Mouse (Mus musculus) brain, embryonic 14.5 days (tissue): Measurements from ENCODE around the gene Srgap2. TPM values are rescaled to one million over a fixed set of nuclear protein-coding genes. Genes with fewer than 3 reads are reported as not detected.
A peak's percentile ranks its signal among the peaks of the same experiment; 100 is the strongest.

ENCODE experiments used
- DNase-seq: peaks from one replicate; pipeline ENCODE4 v3.0.0-alpha.2; 2011; ENCODE audit warnings: low read depth
- CTCF ChIP-seq: fragments of 200-500 bp; IDR thresholded peaks from 2 replicates; pipeline ENCODE4 v1.5.1; 2012; ENCODE audit warnings: inconsistent platforms, mild to moderate bottlenecking, moderate library complexity, borderline replicate concordance; ENCODE audit not compliant: insufficient read depth, insufficient read length; ENCODE audit errors: extremely low read depth
- POLR2A ChIP-seq: fragments of 200-500 bp; IDR thresholded peaks from 2 replicates; pipeline ENCODE4 v1.6.1; 2012; ENCODE audit warnings: mild to moderate bottlenecking, inconsistent platforms, borderline replicate concordance; ENCODE audit not compliant: poor library complexity, insufficient read depth, insufficient read length, severe bottlenecking; ENCODE audit errors: extremely low read depth
- polyA plus RNA-seq: library from polyadenylated mRNA; depleted of rRNA; stranded (reverse); fragments of >200 nt; gene quantifications from 2 replicates; pipeline ENCODE4 v1.2.3, GENCODE M21; 2012

The Srgap2 gene
- polyA plus RNA-seq, 1 experiment = 51.1 TPM

GRCm38 (mm10) chr1:131318397-131318796 is 208.8 kb downstream of the Srgap2 start:
- no peak for DNase-seq
- no peak for TF ChIP-seq CTCF
- no peak for TF ChIP-seq POLR2A

DNA sequence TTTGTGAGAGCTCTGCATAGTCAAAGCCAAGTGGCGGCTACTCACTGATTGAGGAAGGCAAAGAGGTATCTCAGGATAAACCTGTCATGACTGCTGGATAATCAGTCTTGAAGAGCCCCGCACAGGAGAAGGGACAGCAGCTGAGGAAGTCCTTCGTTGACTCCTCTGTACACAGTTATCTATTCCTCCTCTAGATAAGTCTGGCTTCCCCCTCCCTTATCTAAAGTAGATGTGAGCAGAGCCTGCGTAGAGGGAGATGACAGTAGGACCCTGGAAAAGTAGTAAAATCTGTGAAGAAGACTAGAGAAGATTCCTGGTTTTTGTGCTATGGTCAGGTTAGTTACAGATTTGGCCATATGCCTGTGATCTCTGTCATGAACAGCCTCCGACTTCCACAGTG is 209.5 kb downstream of the Srgap2 start:
- no peak for DNase-seq
- TF ChIP-seq CTCF (no peak), POLR2A (no peak)

DNA sequence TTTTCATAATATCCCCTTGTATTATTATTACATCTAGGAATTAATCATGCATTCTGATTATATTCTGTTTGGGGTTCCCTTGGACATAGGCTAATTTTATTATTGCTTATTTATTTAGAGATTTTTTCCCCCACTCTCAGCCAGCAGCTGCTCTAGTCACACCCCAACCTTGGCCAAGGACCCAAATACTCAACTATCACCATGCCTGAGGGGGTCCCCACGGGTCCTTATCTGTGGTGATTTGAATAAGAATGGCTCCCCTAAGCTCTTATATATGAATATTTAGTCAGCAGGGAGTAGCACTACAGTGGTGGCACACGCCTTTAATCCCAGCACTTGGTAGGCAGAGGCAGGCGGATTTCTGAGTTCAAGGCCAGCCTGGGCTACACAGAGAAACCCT is 215.9 kb downstream of the Srgap2 start:
- TF ChIP-seq CTCF = no peak
- TF ChIP-seq POLR2A = no peak
- DNase-seq = no peak

DNA sequence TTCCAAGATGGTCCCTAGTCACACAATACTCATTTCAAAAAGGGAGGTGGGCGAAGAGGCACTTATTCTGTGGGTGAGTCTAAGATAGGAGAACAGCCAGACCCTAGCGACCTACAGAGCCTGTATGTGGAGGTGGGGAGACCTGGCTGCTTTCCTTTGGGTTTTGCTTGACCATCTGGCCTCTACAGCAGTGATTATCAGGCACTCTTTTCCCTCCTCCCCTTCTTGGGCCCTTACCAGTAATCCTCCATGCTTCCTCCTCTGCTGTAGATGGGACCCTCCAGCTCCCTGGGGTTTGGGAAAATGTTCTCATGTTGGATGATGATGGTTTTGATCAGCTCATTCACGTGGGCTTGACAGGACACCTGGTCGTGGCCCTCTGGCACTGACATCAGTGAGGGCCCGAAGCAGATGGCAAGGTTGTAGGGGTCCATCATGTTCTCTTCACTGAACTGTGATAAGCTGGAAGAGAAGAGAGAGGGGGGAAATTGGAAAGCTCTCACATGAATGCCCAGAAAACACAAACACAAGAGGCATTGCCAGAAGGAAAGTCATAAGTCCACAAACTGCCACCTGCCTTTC is 216.8 kb downstream of the Srgap2 start:
- DNase-seq = peak; percentile 12
- TF ChIP-seq POLR2A = no peak
- no peak for TF ChIP-seq CTCF

DNA sequence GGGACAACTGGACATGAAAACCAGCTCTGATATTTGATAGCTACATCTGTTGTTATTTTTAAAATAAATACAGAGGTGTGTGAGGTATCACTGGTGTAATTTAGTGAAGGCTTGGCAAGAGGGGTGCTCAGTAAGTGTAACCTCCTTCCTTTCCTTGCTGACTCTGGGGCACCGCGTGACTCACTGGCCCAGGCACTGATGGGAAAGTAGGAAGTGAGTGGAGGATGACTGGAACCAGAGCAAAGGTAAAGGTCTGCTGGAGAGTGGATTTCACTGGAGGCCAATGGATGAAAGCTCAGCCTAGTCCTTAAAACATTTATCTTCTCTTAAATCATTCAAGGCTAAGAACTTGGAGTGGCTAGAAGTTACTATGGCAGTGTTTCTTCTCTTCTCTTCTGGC is 226.4 kb downstream of the Srgap2 start:
- no peak for DNase-seq
- TF ChIP-seq CTCF (no peak), POLR2A (no peak)

DNA sequence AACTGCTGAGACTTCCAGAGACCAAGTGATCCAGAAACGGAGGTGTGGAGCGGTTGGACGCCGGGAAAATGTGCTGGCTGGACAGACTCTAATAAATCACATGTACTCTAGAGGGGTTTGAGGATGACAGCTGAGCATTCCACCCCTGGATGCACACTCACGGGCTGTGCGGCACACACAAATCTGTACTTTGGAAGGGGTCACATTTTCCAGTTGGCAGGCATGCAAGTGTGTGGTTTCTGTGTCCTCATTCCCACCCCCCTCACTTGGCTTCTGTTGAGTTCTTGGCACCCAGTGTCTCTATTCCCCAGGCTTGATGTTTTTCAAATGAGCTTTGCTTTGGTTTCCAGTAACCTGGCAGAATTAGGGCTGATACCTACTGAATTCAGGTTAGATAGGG is 227.4 kb downstream of the Srgap2 start:
- peak; percentile 23 for DNase-seq
- TF ChIP-seq POLR2A (no peak), CTCF (no peak)

DNA sequence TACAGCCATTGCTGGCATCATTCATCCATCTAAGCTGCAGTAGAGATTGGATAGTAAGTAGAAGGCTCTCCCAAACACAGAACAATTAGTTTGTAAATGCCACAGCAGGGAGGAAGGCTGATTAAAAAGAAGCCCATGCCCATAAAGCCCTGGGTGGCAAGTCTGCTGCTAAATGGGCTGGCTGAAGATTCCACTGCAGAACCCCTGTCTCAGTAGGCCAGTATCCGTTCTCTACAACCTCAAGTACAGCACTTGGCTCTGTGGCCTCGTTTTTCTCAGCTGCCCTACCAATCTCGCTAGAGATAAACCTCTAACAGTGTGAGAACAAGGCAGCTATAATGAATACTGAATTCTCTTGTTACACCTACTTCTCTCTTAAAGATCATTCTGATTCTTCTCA is 227.9 kb downstream of the Srgap2 start:
- TF ChIP-seq POLR2A = no peak
- no peak for TF ChIP-seq CTCF
- no peak for DNase-seq

- no peak for DNase-seq
- TF ChIP-seq CTCF (no peak), POLR2A (no peak)
These were observed 229.0 kb downstream of the Srgap2 start for GRCm38 (mm10) chr1:131298171-131298570.

GRCm38 (mm10) chr1:131296726-131297125 is 230.4 kb downstream of the Srgap2 start:
- TF ChIP-seq POLR2A (no peak), CTCF (no peak)
- no peak for DNase-seq

GRCm38 (mm10) chr1:131295200-131295599 is 232.0 kb downstream of the Srgap2 start:
- TF ChIP-seq POLR2A (no peak), CTCF (no peak)
- no peak for DNase-seq

DNA sequence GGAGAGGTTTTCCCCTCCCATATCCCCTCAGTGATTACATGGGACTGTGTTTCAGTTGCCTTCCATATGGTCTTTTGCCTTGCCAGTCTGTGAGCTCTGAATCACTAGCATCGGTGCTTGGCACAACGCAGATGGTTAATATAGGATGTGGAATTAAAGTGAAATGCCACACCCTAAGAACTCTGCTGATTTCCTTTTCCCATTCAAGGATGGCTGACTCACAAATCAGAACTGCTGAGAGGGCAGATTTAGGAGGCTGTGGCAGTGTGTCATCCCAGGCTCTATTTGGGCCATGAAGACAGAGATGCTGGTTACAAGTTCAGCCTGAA is 233.3 kb downstream of the Srgap2 start:
- DNase-seq = peak; percentile 72
- no peak for TF ChIP-seq POLR2A
- TF ChIP-seq CTCF = no peak

DNA sequence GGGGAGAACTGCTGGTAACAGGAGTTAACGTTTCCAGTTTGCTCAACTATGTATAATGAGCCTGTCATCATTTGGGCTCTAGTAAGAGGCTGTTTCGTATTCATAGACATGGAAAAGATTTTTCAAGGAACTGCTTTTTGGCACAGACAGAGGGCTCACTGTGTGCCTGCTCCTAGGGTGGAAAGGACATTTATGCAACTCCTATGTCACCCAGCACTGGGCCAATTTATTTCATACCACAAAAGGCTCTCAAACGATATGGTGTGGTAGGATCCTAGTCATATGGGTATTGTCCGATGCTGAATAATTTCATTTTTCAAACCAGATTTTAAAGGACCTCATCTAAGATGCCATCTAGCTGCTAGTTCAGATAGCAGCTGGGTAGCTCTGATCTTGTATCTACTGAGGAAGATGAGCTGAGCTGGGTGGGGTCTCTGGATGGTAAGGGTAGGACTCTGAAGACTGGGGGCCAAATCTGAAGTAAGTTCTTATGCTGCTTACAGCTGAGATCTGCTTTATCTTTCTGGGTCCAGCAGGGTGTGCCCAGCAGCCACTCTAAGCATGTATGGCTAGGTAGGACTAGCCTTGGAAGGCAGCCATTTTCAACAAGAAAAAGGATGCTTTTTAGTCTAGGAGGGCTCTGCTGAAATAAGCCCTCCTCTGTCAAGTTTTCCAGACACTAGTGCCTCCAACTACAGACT is 233.8 kb downstream of the Srgap2 start:
- no peak for DNase-seq

More for the DNA sequence above, 233.8 kb downstream of the Srgap2 start:
- TF ChIP-seq CTCF = no peak
- no peak for TF ChIP-seq POLR2A
